In the genomic region with DNA sequence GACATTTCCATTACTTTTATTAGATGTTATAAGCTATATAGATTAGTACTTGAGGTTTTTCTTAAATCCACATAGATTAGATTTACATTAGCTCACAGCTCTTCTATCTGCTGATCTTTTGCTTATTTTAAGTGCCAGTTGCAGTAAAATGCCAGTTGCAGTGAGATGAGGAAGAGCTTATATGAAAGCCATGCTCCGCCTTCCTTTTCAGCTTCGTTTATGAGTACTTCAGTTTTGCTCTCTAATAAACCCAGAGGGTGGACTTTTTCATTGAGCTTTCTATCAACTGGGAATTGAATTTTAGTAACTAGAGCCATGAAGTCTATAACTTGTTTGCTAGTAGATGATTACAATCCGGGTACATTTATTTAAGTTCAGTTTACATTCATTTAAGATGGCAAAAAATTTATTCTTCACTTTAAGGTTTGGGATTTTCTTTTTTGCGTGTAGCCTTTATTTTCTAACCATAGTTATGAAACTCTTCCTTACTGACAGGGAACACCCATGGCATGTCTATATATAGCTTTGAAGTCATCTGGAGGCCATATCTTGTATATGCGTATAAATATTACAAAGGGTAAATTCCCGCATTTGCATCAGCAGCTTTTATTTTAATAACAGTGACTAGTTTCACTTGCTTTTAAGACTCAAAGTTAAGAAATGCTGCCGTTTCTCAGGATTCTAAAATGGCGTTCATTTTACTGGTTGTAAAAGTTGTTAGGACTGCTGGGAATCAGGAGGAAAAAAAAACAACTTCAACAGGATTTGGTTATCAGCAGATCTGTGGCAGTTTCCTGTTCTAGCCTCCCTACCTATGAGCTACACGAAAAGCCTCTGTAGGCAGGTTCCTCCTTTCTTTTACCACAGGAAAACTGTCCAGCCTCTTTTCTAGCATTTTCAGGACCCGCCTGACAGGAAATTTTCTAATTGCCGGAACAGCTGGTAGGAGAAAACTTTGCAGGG, we compare ENCODE assay signal across 11 mouse cellular contexts.
DNase-seq lines count a peak whose midpoint lies in the region; ATAC-seq and TF ChIP-seq lines count a peak whose summit lies in the region.
"Had no signal": no experiment of that assay in that cellular context is flagged by ENCODE, and none has a peak within 500 bp of the region (broad histone marks: within the 10 kb centered on the region; RNA-seq: fewer than 3 reads in every experiment).

No protein-coding gene starts in this region.

- no peak for TF ChIP-seq POLR2A in heart, adult 2 months (IDR thresholded peaks at IDR 0.05; ENCODE audit: insufficient read depth, low read depth, low read length)

- TF ChIP-seq EP300 in heart, adult 2 months (IDR thresholded peaks at IDR 0.05; ENCODE audit: insufficient read depth, low read depth, low read length), result no peak

- no peak overlapping the region for H3K4me2 ChIP-seq in forebrain, embryonic 11.5 days (ENCODE audit: low read depth, low read length, severe bottlenecking)
- H3K4me2 ChIP-seq: limb, embryonic 12.5 days had no signal

- H3K9ac ChIP-seq in heart, adult 2 months (ENCODE audit: low read depth, low read length), result no peak overlapping the region
- H3K9ac ChIP-seq in forebrain, embryonic 11.5 days (ENCODE audit: low read length), result no peak overlapping the region
- H3K9ac ChIP-seq: limb, embryonic 12.5 days had no signal

- H3K79me2 ChIP-seq in heart, adult 2 months (replicated peaks; ENCODE audit: control insufficient read depth, insufficient read depth, low read length), result no peaks in the 10 kb centered on the region

- H3K9me3 ChIP-seq in forebrain, embryonic 11.5 days (ENCODE audit: control insufficient read depth, low read length), result no peaks in the 10 kb centered on the region
- H3K9me3 ChIP-seq: limb, embryonic 12.5 days had no signal

- intact Hi-C loops in heart, adult 2 months (cut with DNase I), result no loop called here
- intact Hi-C loops in heart, postnatal 25 days (cut with DNase I), result no loop called here
- intact Hi-C loops in heart, postnatal 36 days (cut with DNase I), result no loop called here

- no peaks in the 10 kb centered on the region for H3K27me3 ChIP-seq in heart, adult 2 months (ENCODE audit: control insufficient read depth, insufficient read depth, low read length)
- H3K27me3 ChIP-seq in forebrain, embryonic 11.5 days (ENCODE audit: control insufficient read depth, insufficient read depth, low read length), result no peaks in the 10 kb centered on the region; the same call in 1 of the 2 replicates
- H3K27me3 ChIP-seq: limb, embryonic 12.5 days had no signal

- peak overlapping the region; percentile 61 for H3K27ac ChIP-seq in heart, adult 2 months
- no peak overlapping the region for H3K27ac ChIP-seq in forebrain, embryonic 11.5 days (ENCODE audit: low read depth, low read length)
- H3K27ac ChIP-seq: limb, embryonic 12.5 days had no signal

- 42% methylated on average over 11 of the region's 11 CpGs for WGBS in heart, adult 2 months
- 87% methylated on average over 11 of the region's 11 CpGs for WGBS in forebrain, embryonic 11.5 days

- no peaks in the 10 kb centered on the region; the same call in 1 of the 2 replicates for H3K4me1 ChIP-seq in heart, adult 2 months (ENCODE audit: control insufficient read depth, insufficient read depth, low read length)
- H3K4me1 ChIP-seq in forebrain, embryonic 11.5 days (replicated peaks; ENCODE audit: control insufficient read depth, insufficient read depth, low read length), result no peaks in the 10 kb centered on the region
- H3K4me1 ChIP-seq: limb, embryonic 12.5 days had no signal

- TF ChIP-seq CTCF in heart, adult 2 months (IDR thresholded peaks at IDR 0.05), result no peak

- no peaks in the 10 kb centered on the region for H3K36me3 ChIP-seq in heart, adult 2 months (ENCODE audit: control insufficient read depth, insufficient read depth, low read length)
- H3K36me3 ChIP-seq in forebrain, embryonic 11.5 days (ENCODE audit: control insufficient read depth, insufficient read depth, low read length), result no peaks in the 10 kb centered on the region
- H3K36me3 ChIP-seq: limb, embryonic 12.5 days had no signal

- peak; percentile 17 to 20 for DNase-seq in heart, adult 2 months
- DNase-seq in heart, postnatal 25 days (ENCODE audit: low spot score), result no peak
- peak; percentile 51 for DNase-seq in MEL-GATA-1-ER (ENCODE audit: extremely low read depth, low read depth)
- peak; percentile 4 to 18 for DNase-seq in heart, postnatal 36 days
- peak; percentile 2 for DNase-seq in lung, postnatal 36 days
- DNase-seq in forebrain, embryonic 11.5 days (ENCODE audit: low spot score), result no peak
- DNase-seq in urinary bladder, adult 2 months (ENCODE audit: low spot score), result no peak
- DNase-seq in adrenal gland, adult 2 months, result no peak
- DNase-seq: adrenal gland, postnatal 10 days; gastrocnemius, postnatal 25 days had no signal

- no peak for ATAC-seq in forebrain, embryonic 11.5 days (replicated peaks; ENCODE audit: low FRiP score)

- H3K4me3 ChIP-seq in heart, adult 2 months, result peak overlapping the region; percentile 23
- no peak overlapping the region for H3K4me3 ChIP-seq in forebrain, embryonic 11.5 days (ENCODE audit: low read depth, low read length)
- H3K4me3 ChIP-seq: limb, embryonic 12.5 days had no signal

Comparison
In these comparisons a context has a peak if more than half of its experiments do, and no peak if none do; other contexts are left out.
1. DNase-seq: peak in heart, adult 2 months (2 of 2), MEL-GATA-1-ER (single experiment), heart, postnatal 36 days (2 of 2) and lung, postnatal 36 days (single experiment); none in heart, postnatal 25 days (single experiment), forebrain, embryonic 11.5 days (single experiment), urinary bladder, adult 2 months (single experiment) and adrenal gland, adult 2 months (single experiment).